Mouse (Mus musculus): ENCODE measurements around the gene F5. TPM values are rescaled to one million over a fixed set of nuclear protein-coding genes. Genes with fewer than 3 reads are reported as not detected.

F5 gene
- polyA plus RNA-seq, 1 experiment from 2014 or later: 6.5 TPM

DNA sequence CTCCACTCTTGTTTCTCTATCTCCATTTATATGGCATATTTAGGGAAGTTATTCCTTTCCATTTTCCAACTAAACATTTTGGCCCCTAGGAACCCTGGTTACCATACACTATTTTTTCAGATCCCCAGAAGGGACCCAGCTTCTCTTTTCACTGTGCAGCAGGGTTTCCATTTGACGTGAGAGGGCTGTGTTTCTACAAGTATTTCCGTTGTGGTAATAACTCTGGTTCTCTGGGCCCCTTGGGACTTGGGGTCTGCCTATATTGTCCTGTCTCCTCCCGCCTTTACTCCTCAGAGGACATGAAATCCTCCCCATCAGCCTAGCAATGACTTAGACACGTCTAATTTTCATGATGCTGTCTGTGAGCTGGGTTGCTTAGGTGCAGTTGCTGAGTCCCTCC is 12.2 kb upstream of the F5 start:
- H3K27me3 ChIP-seq (replicated peaks; ENCODE audit: control insufficient read depth, insufficient read depth, low read length): no peaks in the 10 kb centered on the region
- H3K9me3 ChIP-seq (ENCODE audit: control insufficient read depth, low read length): no peaks in the 10 kb centered on the region
- no peaks in the 10 kb centered on the region for H3K4me1 ChIP-seq (replicated peaks; ENCODE audit: control insufficient read depth, insufficient read depth, low read length)
- no peak for DNase-seq (ENCODE audit: low spot score)
- no peaks in the 10 kb centered on the region for H3K36me3 ChIP-seq (ENCODE audit: control insufficient read depth, insufficient read depth, low read length)
- H3K9ac ChIP-seq (ENCODE audit: low read depth, low read length): no peak overlapping the region
- no peak for ATAC-seq (replicated peaks; ENCODE audit: low FRiP score)
- no peak overlapping the region for H3K4me3 ChIP-seq (ENCODE audit: low read depth, low read length)
- no peak overlapping the region for H3K27ac ChIP-seq (ENCODE audit: low read depth, low read length)
- H3K4me2 ChIP-seq: no peak overlapping the region
- WGBS: 57% methylated on average over 4 of the region's 4 CpGs

DNA sequence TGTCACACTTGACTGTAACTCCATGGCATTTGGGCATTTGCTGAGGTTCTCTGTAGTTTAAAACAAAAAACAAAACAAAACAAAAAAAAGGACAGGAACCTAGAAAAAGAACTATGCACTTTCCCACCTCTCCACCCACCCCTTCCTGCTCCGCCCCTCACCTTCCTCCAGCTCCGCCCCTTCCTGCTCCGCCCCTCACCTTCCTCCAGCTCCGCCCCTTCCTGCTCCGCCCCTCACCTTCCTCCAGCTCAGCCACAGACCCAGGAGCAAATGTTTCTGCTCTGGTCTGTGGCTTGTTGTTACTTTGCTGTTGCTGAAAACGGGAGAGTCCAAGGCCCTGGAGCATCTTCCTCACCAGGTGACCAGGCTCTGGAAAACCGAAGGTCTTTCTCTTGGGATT is 2.6 kb upstream of the F5 start:
- H3K4me3 ChIP-seq (ENCODE audit: low read depth, low read length): no peak overlapping the region
- no peak overlapping the region for H3K4me2 ChIP-seq
- H3K9me3 ChIP-seq (ENCODE audit: control insufficient read depth, low read length): no peaks in the 10 kb centered on the region
- ATAC-seq (replicated peaks; ENCODE audit: low FRiP score) (no peak), DNase-seq (ENCODE audit: low spot score) (no peak)
- no peaks in the 10 kb centered on the region for H3K36me3 ChIP-seq (ENCODE audit: control insufficient read depth, insufficient read depth, low read length)
- no peak overlapping the region for H3K27ac ChIP-seq (ENCODE audit: low read depth, low read length)
- H3K27me3 ChIP-seq (replicated peaks; ENCODE audit: control insufficient read depth, insufficient read depth, low read length): no peaks in the 10 kb centered on the region
- H3K9ac ChIP-seq (ENCODE audit: low read depth, low read length): no peak overlapping the region
- WGBS: 89% methylated on average over 7 of the region's 7 CpGs
- 0 out of 2 replicates have a peak, but pooled peaks cover 3% of the 10 kb centered on the region for H3K4me1 ChIP-seq (replicated peaks; ENCODE audit: control insufficient read depth, insufficient read depth, low read length)

DNA sequence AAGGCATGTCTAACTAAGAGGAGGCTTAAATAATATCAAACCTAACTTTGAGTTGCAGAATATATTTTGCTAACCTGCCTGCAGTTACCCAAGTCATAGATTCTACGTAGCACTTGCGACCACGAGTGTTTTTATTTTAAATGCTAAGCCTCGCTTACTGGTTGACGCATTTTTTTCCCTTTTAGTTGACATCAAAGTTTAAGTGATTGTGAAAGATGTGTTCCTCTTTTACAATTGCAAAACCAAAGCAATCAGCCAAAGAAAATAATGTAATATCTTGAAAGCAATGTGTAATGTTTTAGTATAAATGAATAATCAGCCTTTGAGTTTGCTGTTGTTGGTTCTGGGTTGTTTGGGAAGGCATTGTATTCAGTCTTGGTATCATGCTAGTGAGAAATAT is 1.2 kb downstream of the F5 start:
- Histone ChIP-seq H3K27ac (ENCODE audit: low read depth, low read length) (no peak overlapping the region), H3K36me3 (ENCODE audit: control insufficient read depth, insufficient read depth, low read length) (no peaks in the 10 kb centered on the region), H3K9ac (ENCODE audit: low read depth, low read length) (no peak overlapping the region), H3K4me1 (replicated peaks; ENCODE audit: control insufficient read depth, insufficient read depth, low read length) (0 out of 2 replicates have a peak, but pooled peaks cover 3% of the 10 kb centered on the region), H3K27me3 (replicated peaks; ENCODE audit: control insufficient read depth, insufficient read depth, low read length) (no peaks in the 10 kb centered on the region), H3K4me3 (ENCODE audit: low read depth, low read length) (no peak overlapping the region), H3K9me3 (ENCODE audit: control insufficient read depth, low read length) (no peaks in the 10 kb centered on the region), H3K4me2 (peak overlapping the region; percentile 42)
- no peak for ATAC-seq (replicated peaks; ENCODE audit: low FRiP score)
- no peak for DNase-seq (ENCODE audit: low spot score)
- WGBS: 83% methylated on average over 5 of the region's 5 CpGs

DNA sequence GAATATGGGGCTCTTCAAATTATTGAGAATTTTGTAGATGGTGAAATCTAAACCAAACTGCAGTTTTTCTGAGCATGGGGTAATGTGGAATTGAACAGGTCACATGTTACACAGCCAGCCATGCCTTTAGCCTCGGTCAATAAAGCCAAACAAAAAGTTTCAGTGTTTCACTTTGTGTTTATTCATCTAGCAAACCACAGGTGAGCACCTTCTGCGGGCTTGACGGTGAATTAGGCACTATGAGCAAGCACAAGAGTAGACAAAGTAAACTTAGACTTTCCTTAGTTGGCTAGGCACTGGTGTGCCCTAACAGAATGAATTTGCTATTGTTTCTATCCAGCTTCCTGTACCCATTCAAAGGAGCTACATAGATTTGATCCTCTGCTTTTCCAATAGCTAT is 3.3 kb downstream of the F5 start:
- DNase-seq (ENCODE audit: low spot score) (no peak), ATAC-seq (replicated peaks; ENCODE audit: low FRiP score) (no peak)
- H3K27ac ChIP-seq (ENCODE audit: low read depth, low read length): no peak overlapping the region
- WGBS: 64% methylated on average over 3 of the region's 3 CpGs
- 0 out of 2 replicates have a peak, but pooled peaks cover 3% of the 10 kb centered on the region for H3K4me1 ChIP-seq (replicated peaks; ENCODE audit: control insufficient read depth, insufficient read depth, low read length)
- no peak overlapping the region for H3K4me3 ChIP-seq (ENCODE audit: low read depth, low read length)
- no peak overlapping the region for H3K9ac ChIP-seq (ENCODE audit: low read depth, low read length)
- no peak overlapping the region for H3K4me2 ChIP-seq
- H3K9me3 ChIP-seq (ENCODE audit: control insufficient read depth, low read length): no peaks in the 10 kb centered on the region
- H3K27me3 ChIP-seq (replicated peaks; ENCODE audit: control insufficient read depth, insufficient read depth, low read length): no peaks in the 10 kb centered on the region
- H3K36me3 ChIP-seq (ENCODE audit: control insufficient read depth, insufficient read depth, low read length): no peaks in the 10 kb centered on the region

DNA sequence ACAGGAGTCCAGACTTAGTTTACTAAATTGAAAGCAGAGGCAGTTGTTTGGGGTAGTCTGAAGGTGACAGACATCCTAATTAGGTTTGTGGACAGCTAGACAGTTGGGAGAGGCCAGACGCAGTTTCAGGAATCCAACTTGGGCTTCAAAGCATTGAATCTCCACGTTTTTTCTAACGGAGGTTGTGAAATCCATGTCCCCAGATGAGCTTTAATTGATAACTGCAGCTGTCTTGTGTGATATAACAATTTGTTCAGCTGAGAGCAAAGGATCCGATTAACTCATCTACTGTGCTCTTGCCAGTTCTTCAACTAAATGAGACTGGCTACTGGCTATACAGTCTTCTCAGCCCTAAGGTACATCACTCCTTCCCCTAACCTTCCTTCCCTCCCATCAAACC is 6.9 kb downstream of the F5 start:
- ATAC-seq (replicated peaks; ENCODE audit: low FRiP score) (no peak), DNase-seq (ENCODE audit: low spot score) (no peak)
- 71% methylated on average over 4 of the region's 4 CpGs for WGBS
- Histone ChIP-seq H3K9ac (ENCODE audit: low read depth, low read length) (no peak overlapping the region), H3K4me2 (no peak overlapping the region), H3K27me3 (replicated peaks; ENCODE audit: control insufficient read depth, insufficient read depth, low read length) (no peaks in the 10 kb centered on the region), H3K36me3 (ENCODE audit: control insufficient read depth, insufficient read depth, low read length) (no peaks in the 10 kb centered on the region), H3K27ac (ENCODE audit: low read depth, low read length) (no peak overlapping the region), H3K4me1 (replicated peaks; ENCODE audit: control insufficient read depth, insufficient read depth, low read length) (no peaks in the 10 kb centered on the region), H3K4me3 (ENCODE audit: low read depth, low read length) (no peak overlapping the region), H3K9me3 (ENCODE audit: control insufficient read depth, low read length) (no peaks in the 10 kb centered on the region)

DNA sequence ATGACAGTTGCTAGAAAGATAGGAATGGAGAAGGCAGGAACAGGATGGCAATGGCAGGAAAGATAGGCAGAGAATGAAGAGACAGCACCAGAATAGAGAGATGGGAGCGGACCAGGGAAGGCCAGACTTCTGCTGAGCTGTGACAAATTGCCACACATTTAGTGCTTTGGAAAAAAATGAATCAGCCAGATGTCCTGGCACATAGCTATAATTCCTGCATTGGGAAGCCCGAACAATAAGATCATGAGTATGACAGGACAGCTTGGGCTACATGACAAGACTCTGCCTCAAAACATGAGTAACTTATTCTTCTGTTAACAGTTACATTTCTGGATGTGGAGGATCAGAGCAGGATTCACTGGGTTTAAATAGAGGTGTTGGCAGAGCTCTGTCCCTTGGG is 8.1 kb downstream of the F5 start:
- Histone ChIP-seq H3K36me3 (ENCODE audit: control insufficient read depth, insufficient read depth, low read length) (no peaks in the 10 kb centered on the region), H3K4me1 (replicated peaks; ENCODE audit: control insufficient read depth, insufficient read depth, low read length) (no peaks in the 10 kb centered on the region), H3K27me3 (replicated peaks; ENCODE audit: control insufficient read depth, insufficient read depth, low read length) (no peaks in the 10 kb centered on the region), H3K27ac (ENCODE audit: low read depth, low read length) (no peak overlapping the region), H3K4me2 (no peak overlapping the region), H3K4me3 (ENCODE audit: low read depth, low read length) (no peak overlapping the region), H3K9ac (ENCODE audit: low read depth, low read length) (no peak overlapping the region), H3K9me3 (ENCODE audit: control insufficient read depth, low read length) (no peaks in the 10 kb centered on the region)
- ATAC-seq (replicated peaks; ENCODE audit: low FRiP score): no peak
- 77% methylated on average over 2 of the region's 2 CpGs for WGBS
- no peak for DNase-seq (ENCODE audit: low spot score)

DNA sequence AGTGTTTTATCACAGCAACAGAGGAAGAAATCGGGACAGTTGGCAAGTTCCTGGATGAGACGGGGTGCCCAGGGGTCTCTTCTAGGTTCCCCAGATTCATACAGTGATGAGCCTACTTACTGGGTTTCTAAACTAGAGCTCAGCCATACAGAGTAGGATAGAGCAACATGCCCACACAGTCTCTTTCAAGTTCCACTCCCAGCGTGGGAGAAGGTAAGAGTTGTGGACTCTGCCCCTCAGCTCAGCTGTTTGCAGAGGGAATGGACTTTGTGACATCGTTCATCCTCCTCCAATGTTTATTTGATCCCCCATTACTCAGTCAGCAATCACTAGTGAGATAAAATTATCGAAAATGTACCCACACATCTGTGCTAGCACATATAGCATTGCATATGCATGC is 11.1 kb downstream of the F5 start:
- Histone ChIP-seq H3K4me2 (no peak overlapping the region), H3K4me1 (replicated peaks; ENCODE audit: control insufficient read depth, insufficient read depth, low read length) (no peaks in the 10 kb centered on the region), H3K4me3 (ENCODE audit: low read depth, low read length) (no peak overlapping the region), H3K27ac (ENCODE audit: low read depth, low read length) (no peak overlapping the region), H3K9me3 (ENCODE audit: control insufficient read depth, low read length) (no peaks in the 10 kb centered on the region), H3K27me3 (replicated peaks; ENCODE audit: control insufficient read depth, insufficient read depth, low read length) (no peaks in the 10 kb centered on the region), H3K9ac (ENCODE audit: low read depth, low read length) (no peak overlapping the region), H3K36me3 (ENCODE audit: control insufficient read depth, insufficient read depth, low read length) (no peaks in the 10 kb centered on the region)
- ATAC-seq (replicated peaks; ENCODE audit: low FRiP score): peak; percentile 54; the same call in 1 of the 2 replicates
- DNase-seq (ENCODE audit: low spot score): no peak
- WGBS: 61% methylated on average over 5 of the region's 5 CpGs

DNA sequence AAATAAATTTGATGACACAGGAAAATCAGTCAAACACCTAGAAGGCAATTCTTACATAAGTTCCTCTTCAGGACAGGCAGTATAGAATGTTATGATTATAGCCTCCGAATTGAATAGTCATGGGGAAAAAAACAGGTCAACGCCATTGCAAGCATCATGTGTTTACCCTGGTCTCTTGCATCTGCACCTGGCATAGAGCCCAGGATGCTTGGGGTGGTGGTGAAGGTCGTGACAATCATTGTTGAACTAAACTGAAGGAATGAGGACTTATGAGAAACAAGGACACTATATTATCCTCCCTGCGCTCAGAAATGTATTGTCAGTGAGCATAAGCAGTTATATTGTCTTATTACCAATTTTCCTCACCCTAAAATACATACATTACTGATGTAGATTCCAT is 17.2 kb downstream of the F5 start:
- Histone ChIP-seq H3K9ac (ENCODE audit: low read depth, low read length) (no peak overlapping the region), H3K4me1 (replicated peaks; ENCODE audit: control insufficient read depth, insufficient read depth, low read length) (no peaks in the 10 kb centered on the region), H3K4me2 (no peak overlapping the region), H3K9me3 (ENCODE audit: control insufficient read depth, low read length) (no peaks in the 10 kb centered on the region), H3K36me3 (ENCODE audit: control insufficient read depth, insufficient read depth, low read length) (no peaks in the 10 kb centered on the region), H3K27ac (ENCODE audit: low read depth, low read length) (no peak overlapping the region), H3K4me3 (ENCODE audit: low read depth, low read length) (no peak overlapping the region), H3K27me3 (replicated peaks; ENCODE audit: control insufficient read depth, insufficient read depth, low read length) (no peaks in the 10 kb centered on the region)
- DNase-seq (ENCODE audit: low spot score) (no peak), ATAC-seq (replicated peaks; ENCODE audit: low FRiP score) (no peak)
- 75% methylated on average over 4 of the region's 4 CpGs for WGBS

DNA sequence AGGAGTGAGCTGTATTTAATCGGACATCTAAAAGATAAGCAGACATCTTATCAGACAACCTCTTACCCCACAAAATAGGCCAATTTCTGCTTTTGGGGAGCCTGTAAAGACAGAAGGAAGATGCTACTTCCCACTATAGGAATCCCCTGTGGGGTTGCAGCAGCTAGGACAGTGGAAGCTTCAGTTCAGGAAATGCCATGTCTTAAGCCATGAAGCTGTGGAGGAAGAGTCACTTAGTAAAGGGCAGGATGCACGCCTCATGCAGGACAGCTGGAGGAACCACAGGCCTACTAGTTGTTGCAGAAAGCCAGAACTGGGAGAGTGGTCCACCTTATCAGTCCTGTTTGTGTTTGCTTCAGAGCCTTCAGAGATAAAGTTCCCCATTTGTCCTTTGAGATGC is 18.8 kb downstream of the F5 start:
- H3K4me1 ChIP-seq (replicated peaks; ENCODE audit: control insufficient read depth, insufficient read depth, low read length): no peaks in the 10 kb centered on the region
- H3K4me2 ChIP-seq: no peak overlapping the region
- no peaks in the 10 kb centered on the region for H3K36me3 ChIP-seq (ENCODE audit: control insufficient read depth, insufficient read depth, low read length)
- no peak for ATAC-seq (replicated peaks; ENCODE audit: low FRiP score)
- no peaks in the 10 kb centered on the region for H3K27me3 ChIP-seq (replicated peaks; ENCODE audit: control insufficient read depth, insufficient read depth, low read length)
- no peak overlapping the region for H3K27ac ChIP-seq (ENCODE audit: low read depth, low read length)
- 35% methylated on average over 2 of the region's 2 CpGs for WGBS
- no peak for DNase-seq (ENCODE audit: low spot score)
- H3K4me3 ChIP-seq (ENCODE audit: low read depth, low read length): no peak overlapping the region
- H3K9me3 ChIP-seq (ENCODE audit: control insufficient read depth, low read length): no peaks in the 10 kb centered on the region
- H3K9ac ChIP-seq (ENCODE audit: low read depth, low read length): no peak overlapping the region

All from liver, embryonic 11.5 days (tissue).